Mouse (Mus musculus): ENCODE results near the gene Tab1. TPM values are rescaled to one million over a fixed set of nuclear protein-coding genes. Genes with fewer than 3 reads are reported as not detected.

The Tab1 gene
- total RNA-seq, 1 experiment, result 16.6 TPM

- Histone ChIP-seq H3K9me3 (ENCODE audit: control insufficient read depth, insufficient read depth, low read depth, low read length) (no peaks in the 10 kb centered on the region), H3K27ac (ENCODE audit: insufficient read depth, low read depth, low read length, poor library complexity, severe bottlenecking) (no peak overlapping the region), H3K36me3 (ENCODE audit: control insufficient read depth, insufficient read depth, low read length, poor library complexity, severe bottlenecking) (peaks cover 16% of the 10 kb centered on the region; the same call in 1 of the 2 replicates), H3K4me3 (ENCODE audit: insufficient read depth in 1 of 2, low read depth in 1 of 2, low read length in 2 of 2, poor library complexity in 1 of 2, severe bottlenecking in 1 of 2) (no peak overlapping the region), H3K9ac (ENCODE audit: insufficient read depth, low read depth, low read length, poor library complexity, severe bottlenecking) (no peak overlapping the region), H3K4me1 (ENCODE audit: control insufficient read depth in 2 of 2, insufficient read depth in 2 of 2, low read length in 2 of 2, poor library complexity in 1 of 2) (peaks cover 4 to 6% of the 10 kb centered on the region in 2 experiments; a peak in 3 of 4 replicates)
- in situ Hi-C loops (cut with MboI; ENCODE audit: low sequenced_read_pairs in 2 of 2, unreplicated experiment in 2 of 2), result no loop called here
- TF ChIP-seq MAFK (IDR thresholded peaks at IDR 0.05; ENCODE audit: insufficient read depth, low read depth, low read length) (no peak), HCFC1 (IDR thresholded peaks at IDR 0.05; ENCODE audit: borderline replicate concordance, insufficient read depth, low read length) (no peak), CHD2 (IDR thresholded peaks at IDR 0.05; ENCODE audit: low read depth, low read length) (no peak), ZNF384 (IDR thresholded peaks at IDR 0.05; ENCODE audit: low read depth, low read length) (no peak), ZC3H11A (IDR thresholded peaks at IDR 0.05; ENCODE audit: borderline replicate concordance, low read depth, low read length) (no peak)
- no peak for DNase-seq (ENCODE audit: low read depth, low spot score)
Observed at GRCm38 (mm10) chr15:80147511-80147910, 14.6 kb downstream of the Tab1 start.

GRCm38 (mm10) chr15:80148565-80148964, 15.6 kb downstream of the Tab1 start:
- no peak overlapping the region for H3K27ac ChIP-seq (ENCODE audit: insufficient read depth, low read depth, low read length, poor library complexity, severe bottlenecking)
- no peak overlapping the region for H3K4me3 ChIP-seq (ENCODE audit: insufficient read depth in 1 of 2, low read depth in 1 of 2, low read length in 2 of 2, poor library complexity in 1 of 2, severe bottlenecking in 1 of 2)
- no peak for DNase-seq (ENCODE audit: low read depth, low spot score)
- in situ Hi-C loops (cut with MboI; ENCODE audit: low sequenced_read_pairs in 2 of 2, unreplicated experiment in 2 of 2), result no loop called here
- H3K4me1 ChIP-seq (ENCODE audit: control insufficient read depth in 2 of 2, insufficient read depth in 2 of 2, low read length in 2 of 2, poor library complexity in 1 of 2), result peaks cover 4 to 7% of the 10 kb centered on the region in 2 experiments; a peak in 2 of 4 replicates
- peaks cover 18% of the 10 kb centered on the region; the same call in 1 of the 2 replicates for H3K36me3 ChIP-seq (ENCODE audit: control insufficient read depth, insufficient read depth, low read length, poor library complexity, severe bottlenecking)
- no peaks in the 10 kb centered on the region for H3K9me3 ChIP-seq (ENCODE audit: control insufficient read depth, insufficient read depth, low read depth, low read length)
- TF ChIP-seq CHD2 (IDR thresholded peaks at IDR 0.05; ENCODE audit: low read depth, low read length) (no peak), ZC3H11A (IDR thresholded peaks at IDR 0.05; ENCODE audit: borderline replicate concordance, low read depth, low read length) (no peak), HCFC1 (IDR thresholded peaks at IDR 0.05; ENCODE audit: borderline replicate concordance, insufficient read depth, low read length) (no peak), MAFK (IDR thresholded peaks at IDR 0.05; ENCODE audit: insufficient read depth, low read depth, low read length) (no peak), ZNF384 (IDR thresholded peaks at IDR 0.05; ENCODE audit: low read depth, low read length) (no peak)
- H3K9ac ChIP-seq (ENCODE audit: insufficient read depth, low read depth, low read length, poor library complexity, severe bottlenecking), result no peak overlapping the region

GRCm38 (mm10) chr15:80149517-80149916, 16.6 kb downstream of the Tab1 start:
- in situ Hi-C loops (cut with MboI; ENCODE audit: low sequenced_read_pairs in 2 of 2, unreplicated experiment in 2 of 2), result no loop called here
- H3K9ac ChIP-seq (ENCODE audit: insufficient read depth, low read depth, low read length, poor library complexity, severe bottlenecking), result no peak overlapping the region

GRCm38 (mm10) chr15:80152663-80153062, 19.7 kb downstream of the Tab1 start:
- Histone ChIP-seq H3K9ac (ENCODE audit: insufficient read depth, low read depth, low read length, poor library complexity, severe bottlenecking) (no peak overlapping the region), H3K9me3 (ENCODE audit: control insufficient read depth, insufficient read depth, low read depth, low read length) (no peaks in the 10 kb centered on the region), H3K4me1 (ENCODE audit: control insufficient read depth in 2 of 2, insufficient read depth in 2 of 2, low read length in 2 of 2, poor library complexity in 1 of 2) (peaks cover 0 to 5% of the 10 kb centered on the region in 2 experiments; a peak in 1 of 4 replicates), H3K4me3 (ENCODE audit: insufficient read depth in 1 of 2, low read depth in 1 of 2, low read length in 2 of 2, poor library complexity in 1 of 2, severe bottlenecking in 1 of 2) (no peak overlapping the region), H3K36me3 (ENCODE audit: control insufficient read depth, insufficient read depth, low read length, poor library complexity, severe bottlenecking) (peaks cover 32% of the 10 kb centered on the region; the same call in 1 of the 2 replicates), H3K27ac (ENCODE audit: insufficient read depth, low read depth, low read length, poor library complexity, severe bottlenecking) (no peak overlapping the region)
- in situ Hi-C loops (cut with MboI; ENCODE audit: low sequenced_read_pairs in 2 of 2, unreplicated experiment in 2 of 2), result no loop called here
- DNase-seq (ENCODE audit: low read depth, low spot score), result no peak
- no peak for TF ChIP-seq MAFK (IDR thresholded peaks at IDR 0.05; ENCODE audit: insufficient read depth, low read depth, low read length)
- no peak for TF ChIP-seq ZNF384 (IDR thresholded peaks at IDR 0.05; ENCODE audit: low read depth, low read length)
- TF ChIP-seq CHD2 (IDR thresholded peaks at IDR 0.05; ENCODE audit: low read depth, low read length), result no peak
- TF ChIP-seq ZC3H11A (IDR thresholded peaks at IDR 0.05; ENCODE audit: borderline replicate concordance, low read depth, low read length), result no peak
- TF ChIP-seq HCFC1 (IDR thresholded peaks at IDR 0.05; ENCODE audit: borderline replicate concordance, insufficient read depth, low read length), result no peak

More at GRCm38 (mm10) chr15:80149517-80149916, 16.6 kb downstream of the Tab1 start:
- no peak for DNase-seq (ENCODE audit: low read depth, low spot score)
- peaks cover 4 to 7% of the 10 kb centered on the region in 2 experiments; a peak in 1 of 4 replicates for H3K4me1 ChIP-seq (ENCODE audit: control insufficient read depth in 2 of 2, insufficient read depth in 2 of 2, low read length in 2 of 2, poor library complexity in 1 of 2)
- TF ChIP-seq ZNF384 (IDR thresholded peaks at IDR 0.05; ENCODE audit: low read depth, low read length), result no peak
- TF ChIP-seq HCFC1 (IDR thresholded peaks at IDR 0.05; ENCODE audit: borderline replicate concordance, insufficient read depth, low read length), result no peak
- no peak for TF ChIP-seq CHD2 (IDR thresholded peaks at IDR 0.05; ENCODE audit: low read depth, low read length)
- no peak for TF ChIP-seq ZC3H11A (IDR thresholded peaks at IDR 0.05; ENCODE audit: borderline replicate concordance, low read depth, low read length)
- TF ChIP-seq MAFK (IDR thresholded peaks at IDR 0.05; ENCODE audit: insufficient read depth, low read depth, low read length), result no peak
- H3K9me3 ChIP-seq (ENCODE audit: control insufficient read depth, insufficient read depth, low read depth, low read length), result no peaks in the 10 kb centered on the region
- H3K27ac ChIP-seq (ENCODE audit: insufficient read depth, low read depth, low read length, poor library complexity, severe bottlenecking), result no peak overlapping the region
- peaks cover 27% of the 10 kb centered on the region; the same call in 1 of the 2 replicates for H3K36me3 ChIP-seq (ENCODE audit: control insufficient read depth, insufficient read depth, low read length, poor library complexity, severe bottlenecking)
- no peak overlapping the region for H3K4me3 ChIP-seq (ENCODE audit: insufficient read depth in 1 of 2, low read depth in 1 of 2, low read length in 2 of 2, poor library complexity in 1 of 2, severe bottlenecking in 1 of 2)

Measured in ES-E14 (cell line).